In the genomic region with DNA sequence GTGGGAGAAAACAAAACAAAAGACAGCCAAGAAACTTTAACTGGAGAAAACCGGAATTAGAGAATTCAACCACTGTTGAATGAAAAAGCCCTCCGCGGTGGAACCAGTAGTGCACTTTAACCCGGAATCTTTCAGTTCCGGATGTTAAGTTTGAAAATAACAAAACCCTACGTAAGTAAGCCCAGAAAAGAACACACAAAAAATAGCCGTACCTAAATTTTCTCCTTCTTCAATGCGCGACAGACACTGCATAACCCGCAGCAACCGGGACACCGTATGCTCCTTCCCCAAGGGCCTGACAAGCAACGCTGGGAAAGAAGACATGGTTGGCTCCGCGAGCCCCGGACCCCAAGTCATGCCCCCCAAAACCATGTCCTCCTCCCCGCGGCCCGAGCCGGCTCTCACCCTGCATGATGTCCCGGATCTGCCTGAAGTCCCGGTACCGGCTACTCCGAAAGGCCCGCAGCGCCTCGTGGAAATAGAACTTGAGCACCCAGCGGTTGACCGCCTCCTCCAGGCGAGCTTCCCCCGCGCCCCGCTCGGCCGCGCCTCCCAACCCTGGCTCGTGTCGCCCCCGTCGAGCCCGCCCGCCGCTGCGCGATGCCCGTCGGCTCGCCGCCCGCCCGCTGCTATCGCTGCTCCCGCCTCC, we compare ENCODE assay signal across 8 mouse cellular contexts. TPM values are rescaled to one million over a fixed set of nuclear protein-coding genes. Genes with fewer than 3 reads are reported as not detected.
DNase-seq lines count a peak whose midpoint lies in the region; ATAC-seq and TF ChIP-seq lines count a peak whose summit lies in the region.

No protein-coding gene starts in this region.

- H3K9ac ChIP-seq in hindbrain, embryonic 11.5 days (ENCODE audit: low read depth, low read length) = peak overlapping the region; percentile 91

- under 1% methylated on average over 47 of the region's 53 CpGs for WGBS in hindbrain, embryonic 11.5 days
- under 1% methylated on average over 53 of the region's 53 CpGs for WGBS in midbrain, embryonic 10.5 days

- DNase-seq in embryo, embryonic 10 days (ENCODE audit: low spot score) = peak; percentile 23
- DNase-seq in embryo, embryonic 9.5 days (ENCODE audit: extremely low spot score) = no peak
- no peak for DNase-seq in testis, postnatal 14 days (ENCODE audit: low spot score)
- no peak for DNase-seq in hindbrain, embryonic 11.5 days (ENCODE audit: low spot score)
- no peak for DNase-seq in midbrain, embryonic 10.5 days (ENCODE audit: low spot score)
- DNase-seq in cerebellum, postnatal 4 days (ENCODE audit: low spot score in 2 of 2) = no peak
- no peak for DNase-seq in frontal cortex, postnatal 14 days (ENCODE audit: low spot score in 2 of 2)

- peak overlapping the region; percentile 96 for H3K27ac ChIP-seq in testis, adult 2 months (ENCODE audit: control insufficient read depth, insufficient read depth, low read depth, low read length)
- H3K27ac ChIP-seq in hindbrain, embryonic 11.5 days (ENCODE audit: low read depth, low read length) = peak overlapping the region; percentile 81
- peak overlapping the region; percentile 97 for H3K27ac ChIP-seq in midbrain, embryonic 10.5 days (replicated peaks)

- no peaks in the 10 kb centered on the region for H3K9me3 ChIP-seq in hindbrain, embryonic 11.5 days (ENCODE audit: control insufficient read depth, low read length)
- H3K9me3 ChIP-seq in midbrain, embryonic 10.5 days (replicated peaks) = no peaks in the 10 kb centered on the region

- no peaks in the 10 kb centered on the region for H3K36me3 ChIP-seq in testis, adult 2 months (ENCODE audit: control insufficient read depth, insufficient read depth, low read length)
- H3K36me3 ChIP-seq in hindbrain, embryonic 11.5 days (ENCODE audit: control insufficient read depth, insufficient read depth, low read length) = 0 out of 2 replicates have a peak, but pooled peaks cover 2% of the 10 kb centered on the region
- peaks cover 38% of the 10 kb centered on the region for H3K36me3 ChIP-seq in midbrain, embryonic 10.5 days

- peak overlapping the region; percentile 99 for H3K4me3 ChIP-seq in testis, adult 2 months (ENCODE audit: control insufficient read depth, low read depth, low read length)
- H3K4me3 ChIP-seq in hindbrain, embryonic 11.5 days (ENCODE audit: low read depth, low read length) = peak overlapping the region; percentile 89
- peak overlapping the region; percentile 95 for H3K4me3 ChIP-seq in midbrain, embryonic 10.5 days

- TF ChIP-seq CTCF in testis, adult 2 months (IDR thresholded peaks at IDR 0.05; ENCODE audit: control insufficient read depth, insufficient read depth, insufficient replicate concordance, low read depth, low read length) = no peak

- ATAC-seq in hindbrain, embryonic 11.5 days (ENCODE audit: low FRiP score) = peak; percentile 85

- H3K4me1 ChIP-seq in testis, adult 2 months (ENCODE audit: control insufficient read depth, insufficient read depth, low read length) = no peaks in the 10 kb centered on the region; the same call in 1 of the 2 replicates
- no peaks in the 10 kb centered on the region for H3K4me1 ChIP-seq in hindbrain, embryonic 11.5 days (replicated peaks; ENCODE audit: control insufficient read depth, insufficient read depth, low read length)
- peaks cover 18% of the 10 kb centered on the region for H3K4me1 ChIP-seq in midbrain, embryonic 10.5 days

- no peak; the same call in 1 of the 2 replicates for TF ChIP-seq POLR2A in testis, adult 2 months (IDR thresholded peaks at IDR 0.05; ENCODE audit: control insufficient read depth, low read depth, low read length)

- no peaks in the 10 kb centered on the region for H3K27me3 ChIP-seq in testis, adult 2 months (ENCODE audit: control insufficient read depth, insufficient read depth, low read length)
- no peaks in the 10 kb centered on the region for H3K27me3 ChIP-seq in hindbrain, embryonic 11.5 days (ENCODE audit: control insufficient read depth, insufficient read depth, low read length)
- no peaks in the 10 kb centered on the region for H3K27me3 ChIP-seq in midbrain, embryonic 10.5 days (ENCODE audit: low read depth, poor library complexity, severe bottlenecking)

- peak overlapping the region; percentile 61 for H3K4me2 ChIP-seq in hindbrain, embryonic 11.5 days (replicated peaks; ENCODE audit: low read depth, low read length)

RNA-seq across cellular contexts. Expression of a gene that starts 0.5 kb away (rescaled TPM):
- polyA plus RNA-seq in testis, adult 2 months (2012; rRNA removed) = 13.6 and 14.1 TPM in 2 replicates
- polyA plus RNA-seq in hindbrain, embryonic 11.5 days (2014; fragmentation: Nextera tagmentation; extraction: Ambion mirVana) = 16.1 and 18.8 TPM in 2 replicates
- 19.1 and 19.6 TPM in 2 replicates for polyA plus RNA-seq in midbrain, embryonic 10.5 days (2016; fragmentation: Nextera tagmentation; extraction: Ambion mirVana)

RNA-seq across cellular contexts. Expression of a gene that starts 30.4 kb away (rescaled TPM):
- 92.7 and 108 TPM in 2 replicates for polyA plus RNA-seq in testis, adult 2 months (2012; rRNA removed)
- polyA plus RNA-seq in hindbrain, embryonic 11.5 days (2014; fragmentation: Nextera tagmentation; extraction: Ambion mirVana) = not detected in 2 replicates
- polyA plus RNA-seq in midbrain, embryonic 10.5 days (2016; fragmentation: Nextera tagmentation; extraction: Ambion mirVana) = not detected in 2 replicates

RNA-seq across cellular contexts. Expression of a gene that starts 39.2 kb away (rescaled TPM):
- polyA plus RNA-seq in testis, adult 2 months (2012; rRNA removed) = 32.1 and 37.3 TPM in 2 replicates
- polyA plus RNA-seq in hindbrain, embryonic 11.5 days (2014; fragmentation: Nextera tagmentation; extraction: Ambion mirVana) = 97.2 and 98.6 TPM in 2 replicates
- polyA plus RNA-seq in midbrain, embryonic 10.5 days (2016; fragmentation: Nextera tagmentation; extraction: Ambion mirVana) = 113 and 125 TPM in 2 replicates

RNA-seq across cellular contexts. Expression of a gene that starts 39.4 kb away (rescaled TPM):
- polyA plus RNA-seq in testis, adult 2 months (2012; rRNA removed) = 78.6 and 87.1 TPM in 2 replicates
- polyA plus RNA-seq in hindbrain, embryonic 11.5 days (2014; fragmentation: Nextera tagmentation; extraction: Ambion mirVana) = 40.8 and 42.2 TPM in 2 replicates
- polyA plus RNA-seq in midbrain, embryonic 10.5 days (2016; fragmentation: Nextera tagmentation; extraction: Ambion mirVana) = 38.2 and 40.8 TPM in 2 replicates

RNA-seq across cellular contexts. Expression of a gene that starts 47.4 kb away (rescaled TPM):
- 1.7 and 1.8 TPM in 2 replicates for polyA plus RNA-seq in testis, adult 2 months (2012; rRNA removed)
- 41.1 and 45.6 TPM in 2 replicates for polyA plus RNA-seq in hindbrain, embryonic 11.5 days (2014; fragmentation: Nextera tagmentation; extraction: Ambion mirVana)
- polyA plus RNA-seq in midbrain, embryonic 10.5 days (2016; fragmentation: Nextera tagmentation; extraction: Ambion mirVana) = 44.2 and 48.1 TPM in 2 replicates

Comparison
In these comparisons a context has a peak if more than half of its experiments do, and no peak if none do; other contexts are left out.
1. RNA of a gene that starts 30.4 kb away (polyA plus RNA-seq): 92.7 to 108 TPM in testis, adult 2 months; not detected in hindbrain, embryonic 11.5 days and not detected in midbrain, embryonic 10.5 days; every median in the first group is over 10 times any median in the second.
2. Peak in every context shown above with its lines, with median percentiles within 50 percentile points of each other: H3K27ac ChIP-seq and H3K4me3 ChIP-seq.